Mouse (Mus musculus) liver, embryonic 14.5 days (tissue): ENCODE data around the gene Tsen15.

Experiments
- CTCF ChIP-seq: IDR thresholded peaks from 2 replicates; pipeline ENCODE4 v1.5.1; 2016; ENCODE audit warnings: antibody characterized with exemption, low read depth, control low read depth
- EP300 ChIP-seq: IDR thresholded peaks from 2 replicates; pipeline ENCODE4 v1.6.1; 2016; ENCODE audit warnings: antibody characterized with exemption, low read depth

DNA sequence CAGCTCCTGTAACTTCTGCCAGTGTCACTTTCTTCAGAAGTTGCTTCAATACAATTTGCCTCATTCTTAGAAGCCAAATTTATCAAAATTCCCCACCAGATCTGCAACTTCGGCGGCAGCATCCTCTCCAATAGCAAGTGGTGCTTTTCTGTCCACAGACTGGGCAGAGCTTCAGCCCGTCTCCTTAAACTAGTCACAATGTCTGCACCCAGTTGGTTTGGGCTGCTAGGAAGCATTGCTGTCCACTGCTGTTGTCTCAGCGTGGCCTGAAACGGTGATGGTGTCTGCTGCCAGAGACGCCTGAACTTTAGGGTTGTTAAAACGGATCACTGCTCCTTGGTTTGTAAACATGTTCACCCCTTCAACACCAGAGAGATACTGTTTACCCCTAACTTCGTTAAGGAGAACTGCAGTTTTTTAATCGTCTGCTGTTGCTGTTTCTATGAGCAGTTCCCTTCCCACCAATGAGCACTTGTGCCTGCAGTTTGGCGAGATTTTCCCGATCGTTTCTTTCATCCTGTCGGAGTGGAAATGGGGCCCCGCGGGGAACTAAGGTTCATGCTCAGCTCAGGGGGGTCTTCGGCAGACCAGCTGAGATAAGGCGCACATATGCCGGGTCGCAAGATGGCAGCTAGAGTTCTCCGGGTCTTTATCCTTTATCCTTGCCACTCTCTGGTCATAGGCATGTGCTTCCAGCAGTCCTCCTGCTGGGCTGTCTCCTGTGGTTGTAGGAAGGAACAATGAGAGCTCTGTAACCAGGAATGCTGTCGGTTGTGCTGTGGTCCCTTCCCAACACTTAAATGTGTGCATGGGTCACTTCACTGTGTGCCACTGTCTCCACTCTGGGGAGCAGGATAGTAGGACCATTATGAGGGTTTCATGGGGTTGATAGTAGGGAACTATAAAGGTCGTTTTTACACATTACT lies 20.8 kb upstream of the Tsen15 start:
- TF ChIP-seq CTCF (no peak), EP300 (no peak)
